Mouse (Mus musculus): ENCODE results near the gene Vmn1r51.

- TF ChIP-seq CTCF (IDR thresholded peaks at IDR 0.05; ENCODE audit: control insufficient read depth, insufficient read depth, insufficient read length) (no peak), MYOG (IDR thresholded peaks at IDR 0.05; ENCODE audit: control insufficient read depth, extremely low read depth, insufficient read length) (no peak), MAX (IDR thresholded peaks at IDR 0.05) (no peak), FOSL1 (IDR thresholded peaks at IDR 0.05; ENCODE audit: insufficient read depth, low read length, poor library complexity, severe bottlenecking) (no peak), CEBPB (IDR thresholded peaks at IDR 0.05; ENCODE audit: low read depth) (no peak), USF1 (IDR thresholded peaks at IDR 0.05; ENCODE audit: low read depth) (no peak), MYOD1 (IDR thresholded peaks at IDR 0.05; ENCODE audit: control insufficient read depth, insufficient read length, low read depth) (no peak)
Measured at GRCm38 (mm10) chr6:90101130-90101529, 21.3 kb upstream of the Vmn1r51 start, which contains the start of gene Vmn1r50.

Measured in C2C12 (cell line).